Mouse (Mus musculus) layer of hippocampus, postnatal 14 days (tissue): ENCODE measurements around the gene Mgp. TPM values are rescaled to one million over a fixed set of nuclear protein-coding genes. Genes with fewer than 3 reads are reported as not detected.

Experiments
- DNase-seq, 2 experiments: peaks; one replicate each; pipeline ENCODE4 v3.0.0; 2021 to 2022; ENCODE audit warnings: low spot score in 2 of 2, mixed read lengths in 1 of 2
- long read RNA-seq, 2 experiments: library from polyadenylated mRNA; stranded (forward); transcript quantifications; one replicate each; pipeline ENCODE4 v2.0.0; 2021
- total RNA-seq, 2 experiments: library from RNA; stranded (reverse); gene quantifications; 2 replicates each; pipeline ENCODE4 v1.2.3; 2021

The Mgp gene
- total RNA-seq, result 10 to 100 TPM; 23.2 to 39.5 TPM
- long read RNA-seq, experiment 1, partial matches to known transcripts, result 0 of 2 reads
- long read RNA-seq, experiment 1, other reads (novel, unspliced or antisense), result 0 of 2 reads
- long read RNA-seq, experiment 2, transcript Mgp-201 (4 exons, 617 nt), result major isoform, 14 of 16 reads
- long read RNA-seq, experiment 2, partial matches to known transcripts, result 0 of 16 reads
- long read RNA-seq, experiment 2, other reads (novel, unspliced or antisense), result 2 of 16 reads

- no peak for DNase-seq
Observed at GRCm38 (mm10) chr6:136875670-136876069, at the start of gene Mgp. Gene Mgp, minus strand, starts transcription at chr6:136875823.

- DNase-seq, result no peak
Observed at GRCm38 (mm10) chr6:136925049-136925448, 49.4 kb upstream of the Mgp start.

- DNase-seq, result no peak
Observed at GRCm38 (mm10) chr6:136923532-136923931, 47.9 kb upstream of the Mgp start, which contains the start of gene Pde6h. Gene Pde6h, plus strand, starts transcription at chr6:136923832.

GRCm38 (mm10) chr6:136922871-136923270, 47.2 kb upstream of the Mgp start:
- no peak for DNase-seq

GRCm38 (mm10) chr6:136922080-136922479, 46.5 kb upstream of the Mgp start, which contains the start of gene Erp27:
Gene Erp27, minus strand, starts transcription at chr6:136922180.
- DNase-seq, result no peak

GRCm38 (mm10) chr6:136921601-136922000, 46.0 kb upstream of the Mgp start:
- peak in 1 of 2 experiments; percentile 29 for DNase-seq

- peak; percentile 76 to 84 for DNase-seq
Observed at GRCm38 (mm10) chr6:136920320-136921257, 45.0 kb upstream of the Mgp start.

GRCm38 (mm10) chr6:136917885-136918284, 42.3 kb upstream of the Mgp start:
- DNase-seq, result no peak

GRCm38 (mm10) chr6:136915721-136916395, 40.2 kb upstream of the Mgp start:
- DNase-seq, result no peak

- DNase-seq, result no peak
Observed at GRCm38 (mm10) chr6:136914234-136914633, 38.6 kb upstream of the Mgp start.

GRCm38 (mm10) chr6:136913384-136914126, 37.9 kb upstream of the Mgp start:
- DNase-seq, result no peak

- no peak for DNase-seq
Observed at GRCm38 (mm10) chr6:136912751-136913265, 37.2 kb upstream of the Mgp start.

- no peak for DNase-seq
Observed at GRCm38 (mm10) chr6:136910247-136910890, 34.7 kb upstream of the Mgp start.

GRCm38 (mm10) chr6:136906937-136907293, 31.3 kb upstream of the Mgp start:
- DNase-seq, result no peak

- DNase-seq, result no peak
Observed at GRCm38 (mm10) chr6:136906283-136906936, 30.8 kb upstream of the Mgp start.

GRCm38 (mm10) chr6:136903885-136904470, 28.4 kb upstream of the Mgp start:
- no peak for DNase-seq

- no peak for DNase-seq
Observed at GRCm38 (mm10) chr6:136902527-136902926, 26.9 kb upstream of the Mgp start.

- no peak for DNase-seq
Observed at GRCm38 (mm10) chr6:136901010-136901409, 25.4 kb upstream of the Mgp start.

GRCm38 (mm10) chr6:136900369-136901009, 24.9 kb upstream of the Mgp start:
- no peak for DNase-seq
